Mouse (Mus musculus) spleen, adult 2 months (tissue): ENCODE data around the gene Fdxr. TPM values are rescaled to one million over a fixed set of nuclear protein-coding genes. Genes with fewer than 3 reads are reported as not detected.

Experiments used
- DNase-seq, 2 experiments: peaks; one replicate each; pipeline versions ENCODE4 v3.0.0 to v3.0.0-alpha.2; 2012 to 2021; ENCODE audit warnings: low spot score in 2 of 2, low read depth in 1 of 2
- H3K27ac ChIP-seq: fragments of 200-500 bp; 2 replicates; pipeline ENCODE4 v1.5.1; 2012; ENCODE audit warnings: low read length, inconsistent platforms; ENCODE audit not compliant: insufficient read depth
- H3K27me3 ChIP-seq: fragments of 200-500 bp; 2 replicates; pipeline ENCODE4 v1.6.1; 2012; ENCODE audit warnings: mild to moderate bottlenecking, moderate library complexity, low read length, inconsistent platforms; ENCODE audit not compliant: control insufficient read depth, insufficient read depth
- H3K36me3 ChIP-seq: fragments of 200-500 bp; 2 replicates; pipeline ENCODE4 v1.6.1; 2012; ENCODE audit warnings: mild to moderate bottlenecking, low read length, inconsistent platforms; ENCODE audit not compliant: control insufficient read depth, insufficient read depth
- H3K4me1 ChIP-seq: fragments of 200-500 bp; 2 replicates; pipeline ENCODE4 v1.6.1; 2011; ENCODE audit warnings: inconsistent platforms; ENCODE audit not compliant: control insufficient read depth, insufficient read depth, insufficient read length
- H3K4me3 ChIP-seq: fragments of 200-500 bp; 2 replicates; pipeline ENCODE4 v1.5.1; 2011; ENCODE audit warnings: mild to moderate bottlenecking, inconsistent platforms; ENCODE audit not compliant: insufficient read depth, insufficient read length; ENCODE audit errors: extremely low read depth
- CTCF ChIP-seq: fragments of 200-500 bp; IDR thresholded peaks from 2 replicates; pipeline ENCODE4 v1.5.1; 2011; ENCODE audit warnings: mild to moderate bottlenecking, inconsistent platforms; ENCODE audit not compliant: insufficient read depth, insufficient read length, insufficient replicate concordance; ENCODE audit errors: extremely low read depth
- POLR2A ChIP-seq: fragments of 200-500 bp; IDR thresholded peaks from 2 replicates; pipeline ENCODE4 v1.6.1; 2011; ENCODE audit warnings: low read depth, low read length, inconsistent platforms
- WGBS: fragments of 180-500 bp; shearing (Covaris S2); methylation state at CpG from one replicate; pipeline ENCODE4 v1.1.7; 2018; 5-methylcytosine and 5-hydroxymethylcytosine counted together
- polyA plus RNA-seq: library from polyadenylated mRNA; depleted of rRNA; stranded (reverse); fragments of >200 nt; gene quantifications from 2 replicates; pipeline ENCODE4 v1.2.3, GENCODE M21; 2012

Fdxr gene
- polyA plus RNA-seq, 1 experiment: 18.7 TPM

DNA sequence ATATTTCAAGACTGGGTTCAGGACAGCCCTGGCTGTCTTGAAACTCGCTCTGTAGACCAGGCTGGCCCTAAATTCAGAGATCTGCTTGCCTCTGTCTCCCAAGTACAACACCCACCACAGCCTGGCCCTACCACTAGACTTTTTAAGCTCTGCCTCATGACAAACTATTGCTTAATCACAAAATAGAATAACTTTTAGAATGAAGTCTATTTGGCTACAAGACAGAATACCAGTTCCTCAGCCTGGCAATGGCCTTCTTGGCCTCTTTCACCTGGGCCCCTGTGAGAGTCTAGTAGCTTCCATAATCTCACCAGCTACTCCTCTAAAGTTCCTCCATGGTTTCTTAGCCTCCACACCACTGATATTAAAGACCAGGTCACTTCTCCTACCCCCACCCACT lies 13.5 kb upstream of the Fdxr start:
- WGBS: 88% methylated on average over 1 of the region's 1 CpGs
- H3K27ac ChIP-seq: no peak overlapping the region

DNA sequence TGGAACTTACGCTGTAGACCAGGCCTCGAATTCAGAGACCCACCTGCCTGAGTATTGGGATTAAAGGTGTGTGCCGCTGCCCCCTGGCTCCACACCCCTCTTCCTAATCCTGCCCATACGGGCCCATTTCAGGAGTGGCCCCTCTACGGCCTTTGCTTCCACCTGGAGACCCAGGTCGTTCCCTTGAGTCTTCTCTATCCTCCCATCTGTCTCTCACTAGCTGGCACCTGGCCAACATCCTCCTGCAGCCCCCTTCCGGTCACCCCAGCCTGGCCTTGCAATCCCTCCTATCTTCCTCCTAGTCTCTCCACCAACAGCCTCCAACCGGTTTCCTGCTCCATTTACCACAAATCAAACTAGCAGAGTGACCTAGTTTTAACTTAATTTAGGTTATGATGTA lies 13.0 kb upstream of the Fdxr start:
- WGBS: 80% methylated on average over 8 of the region's 8 CpGs
- no peak overlapping the region for H3K4me3 ChIP-seq
- TF ChIP-seq POLR2A: no peak
- TF ChIP-seq CTCF: no peak
- no peaks in the 10 kb centered on the region for H3K27me3 ChIP-seq
- no peaks in the 10 kb centered on the region for H3K4me1 ChIP-seq
- no peak overlapping the region for H3K27ac ChIP-seq
- H3K36me3 ChIP-seq: no peaks in the 10 kb centered on the region
- no peak for DNase-seq

More for the DNA sequence above, 13.5 kb upstream of the Fdxr start:
- TF ChIP-seq CTCF: no peak
- TF ChIP-seq POLR2A: no peak
- H3K27me3 ChIP-seq: no peaks in the 10 kb centered on the region
- no peaks in the 10 kb centered on the region for H3K36me3 ChIP-seq
- H3K4me1 ChIP-seq: no peaks in the 10 kb centered on the region
- DNase-seq: no peak
- no peak overlapping the region for H3K4me3 ChIP-seq

DNA sequence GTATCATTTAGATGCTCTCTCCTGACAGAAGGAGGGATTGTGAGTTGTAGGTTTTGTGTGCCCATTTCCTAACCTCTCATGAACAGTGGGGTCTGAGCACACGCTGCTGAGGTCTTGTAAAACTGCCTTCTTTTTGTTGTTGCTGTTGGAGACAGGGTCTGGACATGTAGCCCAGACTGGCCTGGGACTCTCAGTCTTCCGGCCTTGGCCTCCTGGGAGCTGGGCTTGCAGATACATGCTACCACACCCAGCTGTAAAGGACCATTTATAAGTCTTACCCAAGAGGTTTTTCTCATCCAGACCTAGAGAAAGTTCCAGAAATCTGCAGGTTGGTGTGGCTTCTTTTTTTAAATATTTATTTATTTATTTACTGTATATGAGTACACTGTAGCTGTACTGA lies 11.5 kb upstream of the Fdxr start:
- TF ChIP-seq CTCF: no peak
- no peak for TF ChIP-seq POLR2A
- Histone ChIP-seq H3K4me1 (no peaks in the 10 kb centered on the region), H3K4me3 (no peak overlapping the region), H3K27me3 (no peaks in the 10 kb centered on the region), H3K27ac (no peak overlapping the region), H3K36me3 (no peaks in the 10 kb centered on the region)
- DNase-seq: no peak
- 81% methylated on average over 2 of the region's 2 CpGs for WGBS

DNA sequence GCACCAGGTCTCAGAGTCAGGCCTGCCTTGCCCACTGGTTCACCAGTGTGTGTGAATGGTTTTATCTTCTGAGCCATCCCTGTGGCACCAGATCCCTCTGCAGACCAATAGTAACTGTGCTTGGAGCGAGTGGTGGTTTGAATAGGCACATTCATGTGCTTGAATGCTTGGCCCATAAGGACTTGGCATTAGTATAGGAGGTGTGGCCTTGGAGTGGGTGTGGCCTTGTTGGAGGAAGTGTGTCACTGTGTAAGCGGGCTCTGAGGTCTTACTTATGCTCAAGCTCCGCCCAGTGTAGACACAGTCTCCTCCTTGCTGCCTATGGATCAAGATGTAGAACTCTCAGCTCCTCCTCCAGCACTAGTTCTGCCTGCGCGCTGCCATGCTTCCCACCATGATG lies 10.5 kb upstream of the Fdxr start:
- DNase-seq: no peak
- Histone ChIP-seq H3K4me3 (no peak overlapping the region), H3K27me3 (no peaks in the 10 kb centered on the region), H3K27ac (no peak overlapping the region), H3K4me1 (no peaks in the 10 kb centered on the region), H3K36me3 (no peaks in the 10 kb centered on the region)
- no peak for TF ChIP-seq POLR2A
- no peak for TF ChIP-seq CTCF
- 86% methylated on average over 5 of the region's 5 CpGs for WGBS

DNA sequence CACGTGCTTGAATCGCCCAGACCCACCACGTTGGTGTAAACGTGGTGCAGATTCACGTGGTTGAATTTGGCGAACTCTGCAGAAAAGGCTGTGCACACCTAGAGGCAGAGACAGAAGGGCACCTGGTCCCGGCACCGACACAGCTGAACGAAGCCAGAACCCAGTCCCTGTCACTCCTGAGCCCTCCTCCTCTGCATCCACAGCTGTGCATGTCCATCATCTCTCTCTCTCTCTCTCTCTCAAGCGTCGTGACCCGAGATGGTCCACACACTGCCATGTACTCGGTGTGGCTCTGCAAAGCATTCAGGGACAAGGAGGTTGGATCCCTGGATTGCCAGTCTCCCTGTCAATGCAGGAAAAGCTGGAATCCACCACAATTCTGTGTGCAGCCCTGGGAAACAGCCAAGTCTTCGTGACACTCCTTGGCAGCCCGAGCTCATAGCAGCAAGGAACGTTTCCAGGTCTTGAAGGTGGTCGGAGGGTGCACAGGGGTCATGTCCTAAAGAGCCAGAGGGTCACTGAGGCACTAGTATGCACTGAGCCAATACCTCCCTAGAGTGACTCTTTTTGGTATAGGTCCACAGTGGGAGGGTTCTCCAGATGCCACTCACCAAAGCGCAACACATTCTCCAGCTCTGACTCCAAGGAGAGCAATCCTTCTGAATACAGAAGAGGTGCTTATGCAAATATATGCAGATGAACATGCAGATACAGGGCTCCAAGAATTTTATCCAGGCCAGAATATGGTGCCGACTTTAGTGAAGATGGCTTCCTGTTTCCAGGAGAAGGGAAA lies 9.5 kb upstream of the Fdxr start:
- no peak for DNase-seq
- H3K36me3 ChIP-seq: no peaks in the 10 kb centered on the region
- H3K4me1 ChIP-seq: no peaks in the 10 kb centered on the region
- no peak overlapping the region for H3K4me3 ChIP-seq
- WGBS: 77% methylated on average over 19 of the region's 19 CpGs
- H3K27ac ChIP-seq: no peak overlapping the region
- no peak for TF ChIP-seq POLR2A
- no peak for TF ChIP-seq CTCF
- no peaks in the 10 kb centered on the region for H3K27me3 ChIP-seq

DNA sequence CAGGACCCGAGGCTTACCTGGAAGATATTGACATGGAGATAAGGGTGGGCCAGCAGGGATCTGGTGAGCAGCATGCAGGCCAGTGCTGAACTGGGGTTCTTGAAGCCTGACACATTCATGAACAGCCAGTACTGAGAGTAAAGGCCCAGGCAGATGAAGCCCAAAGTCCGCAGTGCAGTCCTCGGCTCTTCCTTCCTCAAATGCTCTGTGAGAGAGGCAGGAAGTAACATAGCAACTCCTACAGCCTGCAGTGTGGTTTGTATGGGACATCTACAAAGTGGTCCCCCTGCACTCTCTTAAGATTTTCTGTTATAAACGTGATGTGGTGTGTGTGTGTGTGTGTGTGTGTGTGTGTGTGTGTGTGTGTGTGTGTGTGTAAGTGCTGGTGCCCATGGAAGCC lies 8.4 kb upstream of the Fdxr start:
- Histone ChIP-seq H3K27ac (no peak overlapping the region), H3K36me3 (no peaks in the 10 kb centered on the region), H3K4me3 (no peak overlapping the region), H3K27me3 (no peaks in the 10 kb centered on the region), H3K4me1 (no peaks in the 10 kb centered on the region)
- no peak for DNase-seq
- 15% methylated on average over 4 of the region's 4 CpGs for WGBS
- no peak for TF ChIP-seq CTCF
- TF ChIP-seq POLR2A: no peak

DNA sequence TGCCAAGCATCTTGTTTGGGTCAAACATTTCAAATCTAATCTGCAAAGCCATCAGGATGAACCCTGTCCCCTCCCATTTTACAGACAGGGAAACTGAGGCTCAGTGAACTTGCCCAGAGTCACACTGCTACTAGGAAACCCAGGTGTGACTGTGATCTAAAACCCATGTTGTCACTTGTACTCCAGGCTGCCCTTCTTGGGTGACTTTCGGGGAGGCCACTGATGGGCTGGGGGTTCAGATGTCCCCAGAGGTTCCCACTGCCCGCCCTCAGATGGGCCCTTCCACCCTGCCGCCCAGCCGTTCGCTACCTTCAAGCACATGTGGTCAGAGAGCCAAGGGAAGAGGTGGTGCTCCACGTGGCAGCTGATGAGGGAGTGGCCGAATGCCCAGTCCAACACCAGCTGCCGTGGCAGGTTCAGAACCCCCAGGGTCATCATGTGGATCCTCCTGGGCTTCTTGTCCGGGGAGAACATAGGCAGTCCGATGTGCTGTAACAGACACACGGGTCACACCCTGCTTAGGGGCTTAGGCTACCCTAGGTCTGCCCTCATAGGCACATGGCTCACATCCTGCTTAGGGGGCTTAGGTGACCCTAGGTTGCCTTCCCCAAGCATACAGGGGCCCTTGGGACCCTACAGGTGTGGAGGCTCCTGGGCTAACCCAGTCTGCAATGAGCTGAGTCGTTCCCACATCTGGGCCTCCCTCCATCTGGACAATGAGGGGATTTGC lies 7.2 kb upstream of the Fdxr start:
- Histone ChIP-seq H3K27ac (no peak overlapping the region), H3K4me1 (no peaks in the 10 kb centered on the region), H3K4me3 (no peak overlapping the region), H3K36me3 (no peaks in the 10 kb centered on the region), H3K27me3 (no peaks in the 10 kb centered on the region)
- DNase-seq: no peak
- TF ChIP-seq CTCF: no peak
- TF ChIP-seq POLR2A: no peak
- WGBS: 88% methylated on average over 12 of the region's 12 CpGs
